Mouse (Mus musculus): ENCODE results near the gene Apoe. TPM values are rescaled to one million over a fixed set of nuclear protein-coding genes. Genes with fewer than 3 reads are reported as not detected.
A peak's percentile ranks its signal among the peaks of the same experiment; 100 is the strongest.

Apoe gene
- polyA plus RNA-seq, 1 experiment from 2014 or later: 585 TPM

GRCm38 (mm10) chr7:19734178-19734666, 35.2 kb upstream of the Apoe start:
- Histone ChIP-seq H3K27me3 (ENCODE audit: insufficient read depth, low read length) (no peaks in the 10 kb centered on the region), H3K4me3 (replicated peaks; ENCODE audit: low read depth, low read length) (no peak overlapping the region), H3K9ac (ENCODE audit: low read depth, low read length) (no peak overlapping the region), H3K36me3 (ENCODE audit: insufficient read depth, low read length) (peaks cover 72% of the 10 kb centered on the region), H3K9me3 (replicated peaks; ENCODE audit: low read length) (no peaks in the 10 kb centered on the region), H3K4me1 (replicated peaks; ENCODE audit: insufficient read depth, low read length) (no peaks in the 10 kb centered on the region), H3K4me2 (ENCODE audit: low read length) (no peak overlapping the region), H3K27ac (no peak overlapping the region)
- TF ChIP-seq CTCF (IDR thresholded peaks at IDR 0.05; ENCODE audit: low read depth): no peak
- WGBS: 78% methylated on average over 10 of the region's 10 CpGs
- no peak for ATAC-seq (replicated peaks; ENCODE audit: low FRiP score, low read depth)
- no peak for DNase-seq (ENCODE audit: low spot score)

- ATAC-seq (replicated peaks; ENCODE audit: low FRiP score, low read depth) (no peak), DNase-seq (ENCODE audit: low spot score) (no peak)
- Histone ChIP-seq H3K27ac (no peak overlapping the region), H3K9ac (ENCODE audit: low read depth, low read length) (no peak overlapping the region), H3K9me3 (replicated peaks; ENCODE audit: low read length) (peaks cover 2% of the 10 kb centered on the region), H3K4me2 (ENCODE audit: low read length) (no peak overlapping the region), H3K27me3 (ENCODE audit: insufficient read depth, low read length) (no peaks in the 10 kb centered on the region), H3K36me3 (ENCODE audit: insufficient read depth, low read length) (peaks cover 69% of the 10 kb centered on the region), H3K4me3 (replicated peaks; ENCODE audit: low read depth, low read length) (no peak overlapping the region), H3K4me1 (replicated peaks; ENCODE audit: insufficient read depth, low read length) (no peaks in the 10 kb centered on the region)
- WGBS: 81% methylated on average over 4 of the region's 4 CpGs
- no peak for TF ChIP-seq CTCF (IDR thresholded peaks at IDR 0.05; ENCODE audit: low read depth)
Measured at GRCm38 (mm10) chr7:19726541-19726940, 27.6 kb upstream of the Apoe start.

- no peak overlapping the region for H3K4me3 ChIP-seq (replicated peaks; ENCODE audit: low read depth, low read length)
- no peak for TF ChIP-seq CTCF (IDR thresholded peaks at IDR 0.05; ENCODE audit: low read depth)
- peaks cover 55% of the 10 kb centered on the region for H3K36me3 ChIP-seq (ENCODE audit: insufficient read depth, low read length)
- DNase-seq (ENCODE audit: low spot score): no peak
- no peak overlapping the region for H3K9ac ChIP-seq (ENCODE audit: low read depth, low read length)
- no peak overlapping the region for H3K27ac ChIP-seq
- no peak overlapping the region for H3K4me2 ChIP-seq (ENCODE audit: low read length)
- no peaks in the 10 kb centered on the region for H3K4me1 ChIP-seq (replicated peaks; ENCODE audit: insufficient read depth, low read length)
- H3K9me3 ChIP-seq (replicated peaks; ENCODE audit: low read length): peaks cover 11% of the 10 kb centered on the region
- 0 out of 2 replicates have a peak, but pooled peaks have one; percentile 18 for ATAC-seq (replicated peaks; ENCODE audit: low FRiP score, low read depth)
- WGBS: 92% methylated on average over 12 of the region's 12 CpGs
- H3K27me3 ChIP-seq (ENCODE audit: insufficient read depth, low read length): no peaks in the 10 kb centered on the region
Measured at GRCm38 (mm10) chr7:19724167-19724566, 25.2 kb upstream of the Apoe start.

- Histone ChIP-seq H3K27ac (peak overlapping the region; percentile 42; the same call in 1 of the 2 replicates), H3K36me3 (ENCODE audit: insufficient read depth, low read length) (peaks cover 54% of the 10 kb centered on the region), H3K9ac (ENCODE audit: low read depth, low read length) (no peak overlapping the region), H3K4me2 (ENCODE audit: low read length) (no peak overlapping the region), H3K4me3 (replicated peaks; ENCODE audit: low read depth, low read length) (no peak overlapping the region), H3K9me3 (replicated peaks; ENCODE audit: low read length) (peaks cover 11% of the 10 kb centered on the region), H3K27me3 (ENCODE audit: insufficient read depth, low read length) (no peaks in the 10 kb centered on the region), H3K4me1 (replicated peaks; ENCODE audit: insufficient read depth, low read length) (no peaks in the 10 kb centered on the region)
- TF ChIP-seq CTCF (IDR thresholded peaks at IDR 0.05; ENCODE audit: low read depth): no peak
- 84% methylated on average over 6 of the region's 6 CpGs for WGBS
- DNase-seq (ENCODE audit: low spot score) (peak; percentile 43), ATAC-seq (replicated peaks; ENCODE audit: low FRiP score, low read depth) (no peak)
Measured at GRCm38 (mm10) chr7:19722754-19723195, 23.8 kb upstream of the Apoe start.

- Histone ChIP-seq H3K27me3 (ENCODE audit: insufficient read depth, low read length) (no peaks in the 10 kb centered on the region), H3K4me1 (replicated peaks; ENCODE audit: insufficient read depth, low read length) (no peaks in the 10 kb centered on the region), H3K4me3 (replicated peaks; ENCODE audit: low read depth, low read length) (no peak overlapping the region), H3K27ac (no peak overlapping the region), H3K4me2 (ENCODE audit: low read length) (no peak overlapping the region), H3K36me3 (ENCODE audit: insufficient read depth, low read length) (peaks cover 33% of the 10 kb centered on the region), H3K9me3 (replicated peaks; ENCODE audit: low read length) (peaks cover 11% of the 10 kb centered on the region), H3K9ac (ENCODE audit: low read depth, low read length) (no peak overlapping the region)
- ATAC-seq (replicated peaks; ENCODE audit: low FRiP score, low read depth) (no peak), DNase-seq (ENCODE audit: low spot score) (no peak)
- TF ChIP-seq CTCF (IDR thresholded peaks at IDR 0.05; ENCODE audit: low read depth): no peak
- WGBS: 91% methylated on average over 4 of the region's 4 CpGs
Measured at GRCm38 (mm10) chr7:19719200-19719599, 20.2 kb upstream of the Apoe start.

- Histone ChIP-seq H3K4me3 (replicated peaks; ENCODE audit: low read depth, low read length) (no peak overlapping the region), H3K9me3 (replicated peaks; ENCODE audit: low read length) (peaks cover 11% of the 10 kb centered on the region), H3K4me1 (replicated peaks; ENCODE audit: insufficient read depth, low read length) (no peaks in the 10 kb centered on the region), H3K27me3 (ENCODE audit: insufficient read depth, low read length) (no peaks in the 10 kb centered on the region), H3K9ac (ENCODE audit: low read depth, low read length) (no peak overlapping the region), H3K4me2 (ENCODE audit: low read length) (no peak overlapping the region), H3K36me3 (ENCODE audit: insufficient read depth, low read length) (peaks cover 28% of the 10 kb centered on the region), H3K27ac (no peak overlapping the region)
- 84% methylated on average over 5 of the region's 5 CpGs for WGBS
- no peak for TF ChIP-seq CTCF (IDR thresholded peaks at IDR 0.05; ENCODE audit: low read depth)
- ATAC-seq (replicated peaks; ENCODE audit: low FRiP score, low read depth) (no peak), DNase-seq (ENCODE audit: low spot score) (no peak)
Measured at GRCm38 (mm10) chr7:19718297-19718952, 19.4 kb upstream of the Apoe start.
